13 mouse cellular contexts compared by ENCODE assay signal in genomic region chr5:74980574-74980973, GRCm38 (mm10).
"Had no signal": no experiment of that assay in that cellular context is flagged by ENCODE, and none has a peak within 500 bp of the region (broad histone marks: within the 10 kb centered on the region; RNA-seq: fewer than 3 reads in every experiment).

No protein-coding gene starts in this region.

- H3K36me3 ChIP-seq: limb, embryonic 15.5 days; liver, embryonic 12.5 days; lung, embryonic 15.5 days; neural tube, embryonic 12.5 days; stomach, embryonic 15.5 days had no signal

- H3K27me3 ChIP-seq: limb, embryonic 15.5 days; liver, embryonic 12.5 days; lung, embryonic 15.5 days; stomach, embryonic 15.5 days had no signal

- ATAC-seq: liver, embryonic 12.5 days had no signal

- H3K27ac ChIP-seq: limb, embryonic 15.5 days; liver, embryonic 12.5 days; lung, embryonic 15.5 days; macrophage; neural tube, embryonic 12.5 days; stomach, embryonic 15.5 days had no signal

- H3K9ac ChIP-seq: limb, embryonic 15.5 days; liver, embryonic 12.5 days; lung, embryonic 15.5 days; neural tube, embryonic 12.5 days; stomach, embryonic 15.5 days had no signal

- DNase-seq: kidney, adult 8-10 months; layer of hippocampus, postnatal 36 days; lung, postnatal 14 days; right cerebral cortex, postnatal 14 days; thymus, adult 2 months; thymus, postnatal 25 days had no signal

- H3K9me3 ChIP-seq: limb, embryonic 15.5 days; liver, embryonic 12.5 days; lung, embryonic 15.5 days; neural tube, embryonic 12.5 days; stomach, embryonic 15.5 days had no signal

- H3K4me3 ChIP-seq: limb, embryonic 15.5 days; liver, embryonic 12.5 days; lung, embryonic 15.5 days; megakaryocyte, embryonic 14.5 days; neural tube, embryonic 12.5 days; stomach, embryonic 15.5 days had no signal

- H3K4me1 ChIP-seq: stomach, embryonic 15.5 days had no signal

- H3K4me2 ChIP-seq: limb, embryonic 15.5 days; liver, embryonic 12.5 days; lung, embryonic 15.5 days; stomach, embryonic 15.5 days had no signal
